Mouse (Mus musculus): ENCODE results near the gene Dclk1. TPM values are rescaled to one million over a fixed set of nuclear protein-coding genes. Genes with fewer than 3 reads are reported as not detected.

Gene Dclk1
- polyA plus RNA-seq, 1 experiment from 2014 or later, result 15.3 TPM

DNA sequence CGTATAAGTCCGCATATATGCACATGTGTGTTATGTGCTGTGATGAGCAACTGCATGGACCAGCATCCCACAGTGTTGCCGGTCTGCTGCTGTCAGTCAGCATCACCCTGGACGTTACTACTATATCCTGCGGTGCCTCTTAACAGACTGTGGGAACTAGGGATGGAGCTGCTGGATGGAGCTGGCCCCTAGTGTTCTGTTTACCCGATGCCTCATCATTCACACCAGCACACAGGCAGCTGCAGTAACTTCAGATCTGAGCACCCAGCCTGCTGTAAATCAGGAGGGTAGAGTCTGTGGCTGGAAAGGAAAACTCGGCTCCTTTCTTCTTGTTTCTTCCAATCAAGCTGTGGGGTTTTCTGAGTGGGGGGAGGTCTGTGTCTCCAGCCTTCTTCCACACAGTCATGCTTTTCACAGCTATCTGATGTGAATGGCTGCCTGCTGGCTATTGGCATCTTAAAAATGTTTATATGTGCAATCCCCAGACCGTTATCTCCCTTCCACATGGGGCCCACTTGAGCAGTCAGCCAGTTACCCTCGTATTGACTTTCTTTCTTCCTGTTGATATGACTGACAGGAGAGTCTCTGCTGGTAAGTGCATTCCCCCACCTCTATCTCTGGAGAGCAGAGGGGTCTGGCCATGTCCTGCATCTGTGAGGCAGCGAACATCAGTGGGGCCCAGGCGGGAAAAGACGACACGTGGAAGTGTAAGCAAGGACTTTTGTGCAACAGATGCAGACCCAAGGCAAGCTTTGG is 301.9 kb downstream of the Dclk1 start:
- 44% methylated on average over 13 of the region's 13 CpGs for WGBS
- no peak for ATAC-seq

DNA sequence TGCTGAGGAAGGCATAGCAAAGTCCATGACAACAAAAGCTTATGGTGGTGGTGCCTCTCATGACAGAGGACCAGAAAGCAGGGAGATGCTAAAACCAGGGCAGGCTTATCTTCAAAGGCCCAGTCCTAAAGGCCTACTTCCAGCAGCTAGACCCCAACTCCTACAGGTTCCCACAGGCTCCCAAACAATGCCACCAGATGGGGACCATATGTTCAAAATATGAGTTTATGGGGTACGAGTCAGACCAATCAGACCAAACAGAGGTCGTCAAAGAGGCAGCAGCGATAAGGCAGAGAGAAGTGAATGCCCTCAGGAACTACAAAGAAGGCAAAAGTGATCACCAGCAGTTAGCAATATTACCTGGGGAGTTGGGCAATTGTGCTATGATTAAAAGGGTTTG is 303.1 kb downstream of the Dclk1 start:
- Histone ChIP-seq H3K9me3 (no peaks in the 10 kb centered on the region), H3K4me1 (replicated peaks) (0 out of 2 replicates have a peak, but pooled peaks cover 4% of the 10 kb centered on the region), H3K36me3 (no peaks in the 10 kb centered on the region), H3K4me2 (replicated peaks) (no peak overlapping the region), H3K27me3 (replicated peaks) (no peaks in the 10 kb centered on the region), H3K27ac (no peak overlapping the region), H3K9ac (no peak overlapping the region), H3K4me3 (replicated peaks) (no peak overlapping the region)
- ATAC-seq, result no peak
- 68% methylated on average over 3 of the region's 3 CpGs for WGBS

More for the DNA sequence above, 301.9 kb downstream of the Dclk1 start:
- H3K4me3 ChIP-seq (replicated peaks), result no peak overlapping the region
- H3K4me2 ChIP-seq (replicated peaks), result no peak overlapping the region
- H3K36me3 ChIP-seq, result no peaks in the 10 kb centered on the region
- H3K9ac ChIP-seq, result no peak overlapping the region
- H3K9me3 ChIP-seq, result no peaks in the 10 kb centered on the region
- 0 out of 2 replicates have a peak, but pooled peaks cover 4% of the 10 kb centered on the region for H3K4me1 ChIP-seq (replicated peaks)
- no peak overlapping the region for H3K27ac ChIP-seq
- H3K27me3 ChIP-seq (replicated peaks), result no peaks in the 10 kb centered on the region

DNA sequence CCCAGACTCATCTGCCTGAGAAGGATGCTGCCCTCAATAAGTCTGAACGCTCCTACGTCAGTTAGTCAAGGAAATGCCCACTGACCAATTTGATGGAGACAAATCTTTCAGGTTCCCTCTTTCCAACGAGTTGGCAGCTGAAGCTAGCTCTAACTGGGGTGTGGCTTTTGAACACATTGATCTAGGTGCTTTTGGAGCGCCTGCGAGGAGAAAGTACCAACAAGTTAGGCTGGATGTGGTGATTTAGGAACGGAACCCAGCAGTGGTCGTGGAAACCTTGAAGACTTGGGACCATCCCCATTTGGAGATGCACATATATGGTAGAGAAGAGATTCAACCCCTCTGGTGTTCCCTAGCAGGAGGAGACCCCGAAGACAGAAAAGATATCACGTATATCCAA is 303.8 kb downstream of the Dclk1 start:
- Histone ChIP-seq H3K4me1 (replicated peaks) (0 out of 2 replicates have a peak, but pooled peaks cover 4% of the 10 kb centered on the region), H3K9me3 (no peaks in the 10 kb centered on the region), H3K4me2 (replicated peaks) (no peak overlapping the region), H3K36me3 (no peaks in the 10 kb centered on the region), H3K27ac (no peak overlapping the region), H3K27me3 (replicated peaks) (no peaks in the 10 kb centered on the region), H3K4me3 (replicated peaks) (no peak overlapping the region), H3K9ac (no peak overlapping the region)
- ATAC-seq, result no peak
- 92% methylated on average over 9 of the region's 9 CpGs for WGBS

DNA sequence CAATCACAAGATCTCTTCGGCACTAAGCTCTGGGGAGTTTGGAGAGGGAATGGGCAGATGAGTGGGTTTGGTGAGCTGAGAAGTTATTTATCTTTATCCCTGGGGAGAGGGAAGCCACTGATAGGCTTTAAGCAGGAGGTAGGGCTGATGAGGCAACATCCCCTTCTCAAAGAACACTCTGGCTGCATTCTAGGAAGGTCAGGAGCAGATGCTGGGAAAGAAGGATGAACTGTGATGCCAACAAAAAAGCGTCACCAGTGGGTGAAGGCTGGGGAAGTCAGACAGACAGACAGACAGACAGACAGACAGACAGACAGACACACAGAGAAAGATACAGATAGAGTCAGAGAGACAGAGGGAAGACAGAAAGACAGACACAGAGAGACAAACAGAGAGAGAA is 304.9 kb downstream of the Dclk1 start:
- no peaks in the 10 kb centered on the region for H3K9me3 ChIP-seq
- ATAC-seq, result no peak
- no peak overlapping the region for H3K4me2 ChIP-seq (replicated peaks)
- H3K27ac ChIP-seq, result no peak overlapping the region
- no peak overlapping the region for H3K9ac ChIP-seq
- H3K4me1 ChIP-seq (replicated peaks), result 0 out of 2 replicates have a peak, but pooled peaks cover 4% of the 10 kb centered on the region
- no peak overlapping the region for H3K4me3 ChIP-seq (replicated peaks)
- no peaks in the 10 kb centered on the region for H3K36me3 ChIP-seq
- H3K27me3 ChIP-seq (replicated peaks), result no peaks in the 10 kb centered on the region
- 63% methylated on average over 2 of the region's 2 CpGs for WGBS

DNA sequence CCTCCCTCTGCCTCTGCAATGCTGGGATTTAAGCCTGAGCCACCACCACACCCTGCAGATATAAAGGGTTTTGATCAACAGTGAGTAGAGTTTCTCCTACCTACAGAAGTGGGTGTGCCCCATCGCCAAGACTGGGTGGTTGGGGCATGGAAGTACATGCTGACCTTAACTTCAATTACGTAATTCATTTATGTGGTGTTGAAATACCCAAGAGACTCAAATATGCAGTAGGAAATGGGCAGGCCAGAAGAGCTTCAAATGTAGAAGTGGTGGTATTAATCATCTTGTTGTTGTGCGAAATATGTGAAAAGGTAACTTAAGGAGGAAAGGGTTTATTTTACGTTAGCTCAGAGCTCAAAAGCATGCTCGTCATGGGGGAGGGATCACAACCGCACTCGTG is 307.2 kb downstream of the Dclk1 start:
- Histone ChIP-seq H3K27me3 (replicated peaks) (no peaks in the 10 kb centered on the region), H3K9me3 (no peaks in the 10 kb centered on the region), H3K4me3 (replicated peaks) (no peak overlapping the region), H3K36me3 (no peaks in the 10 kb centered on the region), H3K27ac (no peak overlapping the region), H3K9ac (no peak overlapping the region), H3K4me2 (replicated peaks) (no peak overlapping the region), H3K4me1 (replicated peaks) (0 out of 2 replicates have a peak, but pooled peaks cover under 1% of the 10 kb centered on the region)
- 80% methylated on average over 7 of the region's 7 CpGs for WGBS
- no peak for ATAC-seq

DNA sequence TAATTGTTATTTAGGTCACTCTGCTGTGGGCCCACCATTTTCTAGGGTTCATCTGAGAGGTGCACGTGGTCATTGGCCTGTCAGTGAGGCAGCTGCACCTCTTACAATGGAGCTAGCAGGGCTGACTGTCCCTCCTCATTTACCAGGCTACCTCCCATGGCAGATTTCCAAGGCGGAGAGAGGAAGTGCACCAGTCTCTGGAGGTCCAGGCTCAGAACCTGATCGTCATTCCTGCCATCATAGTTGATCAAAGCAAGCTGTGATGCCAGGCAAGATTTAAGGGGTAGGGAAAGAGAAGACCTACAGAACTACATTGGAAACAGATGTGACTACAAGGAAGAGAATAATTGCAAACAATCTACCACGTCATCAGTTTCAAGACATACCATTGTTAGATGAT is 308.8 kb downstream of the Dclk1 start:
- WGBS, result 69% methylated on average over 4 of the region's 4 CpGs
- Histone ChIP-seq H3K36me3 (no peaks in the 10 kb centered on the region), H3K9me3 (no peaks in the 10 kb centered on the region)

DNA sequence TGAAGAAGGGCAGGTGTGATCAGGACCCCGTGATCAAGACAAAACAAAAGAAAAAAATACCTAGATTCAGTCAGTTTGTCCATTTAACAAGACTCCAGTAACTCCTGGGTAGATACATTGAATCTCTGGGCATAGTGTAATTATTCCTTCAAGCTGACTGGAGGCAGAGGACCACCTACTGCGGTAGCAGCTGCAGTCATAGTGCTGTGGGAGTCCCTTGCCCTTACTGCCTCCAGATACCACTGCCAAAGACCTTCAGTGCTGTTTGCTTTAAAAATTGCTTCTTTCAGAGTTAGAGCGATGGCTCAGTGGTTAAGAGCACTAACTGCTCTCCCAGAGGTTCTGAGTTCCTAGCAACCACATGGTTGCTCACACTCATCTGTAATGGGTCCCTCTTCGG is 309.7 kb downstream of the Dclk1 start:
- no peak overlapping the region for H3K9ac ChIP-seq
- no peaks in the 10 kb centered on the region for H3K27me3 ChIP-seq (replicated peaks)
- H3K9me3 ChIP-seq, result no peaks in the 10 kb centered on the region
- H3K36me3 ChIP-seq, result no peaks in the 10 kb centered on the region
- H3K4me3 ChIP-seq (replicated peaks), result no peak overlapping the region
- ATAC-seq, result no peak
- no peaks in the 10 kb centered on the region for H3K4me1 ChIP-seq (replicated peaks)
- H3K27ac ChIP-seq, result no peak overlapping the region
- H3K4me2 ChIP-seq (replicated peaks), result no peak overlapping the region
- WGBS, result 83% methylated on average over 4 of the region's 4 CpGs

More for the DNA sequence above, 308.8 kb downstream of the Dclk1 start:
- H3K4me1 ChIP-seq (replicated peaks), result no peaks in the 10 kb centered on the region
- H3K4me3 ChIP-seq (replicated peaks), result no peak overlapping the region
- no peak overlapping the region for H3K4me2 ChIP-seq (replicated peaks)
- H3K27ac ChIP-seq, result no peak overlapping the region
- no peak for ATAC-seq
- H3K27me3 ChIP-seq (replicated peaks), result no peaks in the 10 kb centered on the region
- no peak overlapping the region for H3K9ac ChIP-seq

DNA sequence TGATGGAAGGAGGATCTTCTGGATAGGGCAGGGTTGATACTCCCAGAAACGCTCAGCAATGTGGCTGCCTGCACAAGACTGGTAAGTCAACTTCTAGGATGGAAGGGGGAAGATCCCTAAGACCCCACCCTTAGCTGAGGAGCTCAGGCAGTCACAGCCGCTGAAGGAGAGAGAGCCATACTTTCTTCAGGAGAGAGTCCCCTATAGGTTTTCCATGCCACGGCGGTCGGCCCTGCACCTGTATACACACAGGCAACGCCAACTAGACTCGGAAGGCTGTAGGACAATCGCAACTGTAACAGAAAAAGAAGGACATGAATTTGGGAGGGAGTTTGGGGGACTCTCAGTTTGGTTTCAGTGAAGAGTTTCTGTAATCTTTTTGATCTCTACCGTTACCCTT is 310.9 kb downstream of the Dclk1 start:
- Histone ChIP-seq H3K36me3 (no peaks in the 10 kb centered on the region), H3K4me2 (replicated peaks) (no peak overlapping the region), H3K27me3 (replicated peaks) (no peaks in the 10 kb centered on the region), H3K4me1 (replicated peaks) (no peaks in the 10 kb centered on the region), H3K27ac (no peak overlapping the region), H3K9ac (no peak overlapping the region), H3K4me3 (replicated peaks) (no peak overlapping the region), H3K9me3 (no peaks in the 10 kb centered on the region)
- 92% methylated on average over 9 of the region's 9 CpGs for WGBS
- no peak for ATAC-seq

DNA sequence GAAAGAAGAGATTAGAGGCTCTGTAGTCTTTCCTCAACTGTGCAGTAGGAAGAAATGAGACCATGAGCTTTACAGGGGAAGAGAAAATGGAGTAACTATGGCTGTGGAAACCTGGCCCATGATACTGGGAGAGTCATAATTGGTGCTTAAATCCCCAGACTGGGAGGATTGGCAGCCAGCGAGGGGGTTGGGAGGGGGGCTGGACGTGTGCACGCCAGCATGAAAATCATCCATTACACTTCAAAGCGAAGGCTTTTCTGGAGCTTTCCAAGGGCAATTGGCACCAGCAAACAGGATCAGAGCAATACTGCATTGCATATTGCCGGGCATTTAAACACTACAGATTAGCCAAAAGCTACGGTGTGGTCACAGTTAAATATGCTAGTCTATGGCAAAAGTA is 313.7 kb downstream of the Dclk1 start:
- no peak overlapping the region for H3K27ac ChIP-seq
- no peaks in the 10 kb centered on the region for H3K4me1 ChIP-seq (replicated peaks)
- no peak overlapping the region for H3K9ac ChIP-seq
- H3K4me3 ChIP-seq (replicated peaks), result no peak overlapping the region
- H3K27me3 ChIP-seq (replicated peaks), result no peaks in the 10 kb centered on the region
- WGBS, result 96% methylated on average over 6 of the region's 6 CpGs
- no peak overlapping the region for H3K4me2 ChIP-seq (replicated peaks)
- H3K9me3 ChIP-seq, result no peaks in the 10 kb centered on the region
- ATAC-seq, result no peak
- H3K36me3 ChIP-seq, result no peaks in the 10 kb centered on the region

DNA sequence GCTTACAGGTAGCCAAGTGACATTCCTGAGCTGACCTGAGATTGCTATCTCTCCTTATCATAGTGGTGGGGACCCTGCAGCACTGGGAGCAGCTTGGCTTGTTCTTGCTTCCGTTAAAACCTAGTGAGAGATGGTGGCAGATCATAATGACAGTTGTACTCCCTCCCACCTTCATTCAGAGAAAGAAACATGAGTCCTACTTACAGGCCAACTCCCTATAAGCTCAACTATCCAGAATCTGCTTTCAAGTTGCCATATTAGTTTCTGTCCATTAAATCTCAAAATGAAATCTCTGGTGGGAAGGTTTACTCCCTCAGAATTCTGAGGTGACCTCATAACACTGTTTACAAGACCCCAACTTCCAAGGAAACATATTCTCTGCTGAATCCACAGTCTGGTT is 316.4 kb downstream of the Dclk1 start:
- Histone ChIP-seq H3K4me3 (replicated peaks) (no peak overlapping the region), H3K9ac (no peak overlapping the region), H3K4me2 (replicated peaks) (no peak overlapping the region), H3K27me3 (replicated peaks) (no peaks in the 10 kb centered on the region), H3K27ac (no peak overlapping the region), H3K36me3 (no peaks in the 10 kb centered on the region), H3K4me1 (replicated peaks) (no peaks in the 10 kb centered on the region), H3K9me3 (no peaks in the 10 kb centered on the region)
- 45% methylated on average over 1 of the region's 1 CpGs for WGBS
- ATAC-seq, result no peak

DNA sequence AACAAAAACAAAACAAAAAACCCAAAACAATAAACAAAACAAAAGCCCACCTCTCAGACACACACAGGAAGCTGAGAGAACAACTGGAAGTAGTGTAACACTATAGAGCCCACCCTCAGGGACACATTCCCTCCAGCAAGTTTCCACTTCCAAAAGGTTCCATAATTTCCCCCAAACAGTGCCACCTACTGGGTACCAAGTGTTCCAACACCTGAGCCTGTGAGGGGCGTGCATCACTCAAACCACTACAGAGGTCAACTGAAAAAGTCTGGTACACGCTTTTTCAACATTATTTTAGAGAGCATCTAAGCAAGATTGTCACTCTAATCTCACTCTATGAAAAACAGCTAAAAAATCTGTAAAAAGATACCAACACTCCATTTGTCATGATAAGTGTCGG is 325.3 kb downstream of the Dclk1 start:
- Histone ChIP-seq H3K4me1 (replicated peaks) (no peaks in the 10 kb centered on the region), H3K9ac (no peak overlapping the region)
- no peak for ATAC-seq

DNA sequence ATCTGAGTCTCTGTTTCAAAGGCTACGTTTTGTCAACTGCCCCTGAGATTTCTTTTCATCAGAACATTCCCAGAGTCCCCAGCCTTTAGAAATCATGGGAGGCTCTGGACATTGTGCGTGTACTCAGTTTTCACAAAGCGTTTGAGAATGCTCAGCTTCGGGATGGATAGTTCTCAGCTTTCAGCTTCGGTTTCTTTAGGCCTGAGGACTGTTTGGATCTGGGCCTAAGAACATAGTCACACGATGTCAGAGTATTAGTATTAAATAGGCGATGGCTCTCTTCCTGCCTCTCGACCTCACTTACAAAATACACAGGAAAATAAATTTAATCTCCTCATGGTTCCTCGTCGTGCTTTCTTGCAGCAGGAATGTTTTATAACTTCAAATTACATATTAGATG is 327.4 kb downstream of the Dclk1 start:
- no peak overlapping the region for H3K9ac ChIP-seq
- no peaks in the 10 kb centered on the region for H3K27me3 ChIP-seq (replicated peaks)
- ATAC-seq, result no peak
- no peak overlapping the region for H3K27ac ChIP-seq
- H3K4me3 ChIP-seq (replicated peaks), result no peak overlapping the region
- no peaks in the 10 kb centered on the region for H3K9me3 ChIP-seq
- no peaks in the 10 kb centered on the region for H3K4me1 ChIP-seq (replicated peaks)
- no peak overlapping the region for H3K4me2 ChIP-seq (replicated peaks)
- no peaks in the 10 kb centered on the region for H3K36me3 ChIP-seq
- WGBS, result 61% methylated on average over 10 of the region's 10 CpGs

More for the DNA sequence above, 325.3 kb downstream of the Dclk1 start:
- H3K36me3 ChIP-seq, result no peaks in the 10 kb centered on the region
- H3K4me2 ChIP-seq (replicated peaks), result no peak overlapping the region
- H3K4me3 ChIP-seq (replicated peaks), result no peak overlapping the region
- no peaks in the 10 kb centered on the region for H3K27me3 ChIP-seq (replicated peaks)
- no peak overlapping the region for H3K27ac ChIP-seq
- no peaks in the 10 kb centered on the region for H3K9me3 ChIP-seq
- 91% methylated on average over 3 of the region's 3 CpGs for WGBS

DNA sequence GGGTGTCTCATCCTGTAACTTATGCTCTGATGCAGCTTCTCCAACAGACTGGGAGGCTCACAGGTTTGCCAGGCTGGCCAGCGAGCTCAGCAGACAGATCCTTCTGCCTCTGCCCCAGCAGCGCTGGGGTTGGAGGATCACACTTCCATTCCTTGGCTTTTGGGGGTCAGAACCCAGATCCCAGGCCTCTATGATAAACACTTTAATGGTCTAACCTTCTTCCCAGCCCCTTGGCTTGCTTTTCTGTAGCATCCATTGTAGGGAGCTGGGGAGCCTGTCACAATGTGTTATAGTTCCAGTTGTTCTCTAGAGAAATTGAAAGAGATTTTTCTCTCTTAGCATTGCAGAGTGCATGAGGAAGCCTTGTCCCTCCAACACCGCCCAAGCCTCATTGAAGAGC is 328.9 kb downstream of the Dclk1 start:
- no peak for ATAC-seq

More for the DNA sequence above, 328.9 kb downstream of the Dclk1 start:
- H3K4me1 ChIP-seq (replicated peaks), result no peaks in the 10 kb centered on the region
- H3K27me3 ChIP-seq (replicated peaks), result no peaks in the 10 kb centered on the region
- no peaks in the 10 kb centered on the region for H3K36me3 ChIP-seq
- H3K4me2 ChIP-seq (replicated peaks), result no peak overlapping the region
- H3K27ac ChIP-seq, result no peak overlapping the region
- H3K4me3 ChIP-seq (replicated peaks), result no peak overlapping the region
- no peaks in the 10 kb centered on the region for H3K9me3 ChIP-seq
- no peak overlapping the region for H3K9ac ChIP-seq
- WGBS, result 85% methylated on average over 3 of the region's 3 CpGs
